Mouse (Mus musculus) C2C12 (cell line): Measurements from ENCODE around the gene Fcer1g. TPM values are rescaled to one million over a fixed set of nuclear protein-coding genes. Genes with fewer than 3 reads are reported as not detected.
A peak's percentile ranks its signal among the peaks of the same experiment; 100 is the strongest.

Experiments
- H3K27me3 ChIP-seq: one replicate; pipeline ENCODE4 v1.6.1; 2011; ENCODE audit not compliant: control insufficient read depth, insufficient read depth, insufficient read length
- H3K36me3 ChIP-seq: one replicate; pipeline ENCODE4 v1.6.1; 2011; ENCODE audit not compliant: control insufficient read depth, insufficient read depth
- H3K4me3 ChIP-seq: one replicate; pipeline ENCODE4 v1.5.1; 2011; ENCODE audit warnings: mild to moderate bottlenecking, control low read depth; ENCODE audit not compliant: poor library complexity, insufficient read depth, severe bottlenecking
- H3K79me2 ChIP-seq: one replicate; pipeline ENCODE4 v1.6.1; 2011; ENCODE audit not compliant: control insufficient read depth, insufficient read depth
- H3K79me3 ChIP-seq: one replicate; pipeline ENCODE4 v1.6.1; 2011; ENCODE audit warnings: low read depth, control low read depth
- H3ac ChIP-seq: one replicate; pipeline ENCODE3; 2011; ENCODE audit warnings: low read depth; ENCODE audit not compliant: control insufficient read depth, insufficient read length
- CEBPB ChIP-seq: IDR thresholded peaks from one replicate; pipeline ENCODE4 v1.6.1; 2011; ENCODE audit warnings: low read depth, mild to moderate bottlenecking, control low read depth, moderate library complexity
- CTCF ChIP-seq: IDR thresholded peaks from one replicate; pipeline ENCODE4 v1.5.1; 2011; ENCODE audit not compliant: control insufficient read depth, insufficient read depth, insufficient read length
- FOSL1 ChIP-seq: IDR thresholded peaks from one replicate; pipeline ENCODE4 v1.8.0; 2011; ENCODE audit warnings: mild to moderate bottlenecking, low read length; ENCODE audit not compliant: poor library complexity, insufficient read depth, severe bottlenecking
- MAX ChIP-seq: IDR thresholded peaks from one replicate; pipeline ENCODE4 v1.6.1; 2011; ENCODE audit warnings: mild to moderate bottlenecking, control low read depth
- MYOD1 ChIP-seq: IDR thresholded peaks from one replicate; pipeline ENCODE4 v1.6.1; 2011; ENCODE audit warnings: low read depth; ENCODE audit not compliant: control insufficient read depth, insufficient read length
- MYOG ChIP-seq: IDR thresholded peaks from one replicate; pipeline ENCODE4 v1.6.1; 2011; ENCODE audit not compliant: control insufficient read depth, insufficient read length; ENCODE audit errors: extremely low read depth
- USF1 ChIP-seq: IDR thresholded peaks from one replicate; pipeline ENCODE4 v1.6.1; 2011; ENCODE audit warnings: low read depth, mild to moderate bottlenecking, control low read depth, moderate library complexity
- polyA plus RNA-seq: library from polyadenylated mRNA; unstranded; fragments of >200 nt; fragmentation: generic; extraction: Trizol; gene quantifications from one replicate; pipeline ENCODE4 v1.2.1, GENCODE M21; 2012; ENCODE audit warnings: missing spikeins

The Fcer1g gene
- polyA plus RNA-seq, 1 experiment = not detected

- no peak overlapping the region for H3K4me3 ChIP-seq
- H3K79me2 ChIP-seq = peaks cover 3% of the 10 kb centered on the region
- TF ChIP-seq MYOG = no peak
- no peak for TF ChIP-seq FOSL1
- peaks cover 33% of the 10 kb centered on the region for H3K36me3 ChIP-seq
- H3ac ChIP-seq = no peak overlapping the region
- no peaks in the 10 kb centered on the region for H3K79me3 ChIP-seq
- no peaks in the 10 kb centered on the region for H3K27me3 ChIP-seq
Measured at GRCm38 (mm10) chr1:171276110-171276748, 42.1 kb upstream of the Fcer1g start.

GRCm38 (mm10) chr1:171275144-171275734 is 41.1 kb upstream of the Fcer1g start:
- peaks cover 13% of the 10 kb centered on the region for H3K79me2 ChIP-seq
- TF ChIP-seq MYOD1 (no peak), CEBPB (no peak), USF1 (no peak), MAX (no peak), CTCF (no peak), FOSL1 (no peak), MYOG (no peak)

GRCm38 (mm10) chr1:171274171-171274570 is 40.0 kb upstream of the Fcer1g start:
- TF ChIP-seq CEBPB (no peak), USF1 (no peak), MYOG (no peak), FOSL1 (no peak)
- Histone ChIP-seq H3K27me3 (no peaks in the 10 kb centered on the region), H3K4me3 (no peak overlapping the region), H3K36me3 (peaks cover 33% of the 10 kb centered on the region), H3ac (no peak overlapping the region), H3K79me2 (peaks cover 14% of the 10 kb centered on the region), H3K79me3 (no peaks in the 10 kb centered on the region)

More at GRCm38 (mm10) chr1:171275144-171275734, 41.1 kb upstream of the Fcer1g start:
- Histone ChIP-seq H3K79me3 (no peaks in the 10 kb centered on the region), H3ac (no peak overlapping the region), H3K36me3 (peaks cover 33% of the 10 kb centered on the region), H3K4me3 (no peak overlapping the region), H3K27me3 (no peaks in the 10 kb centered on the region)

- peaks cover 14% of the 10 kb centered on the region for H3K79me2 ChIP-seq
- H3K27me3 ChIP-seq = no peaks in the 10 kb centered on the region
- H3K36me3 ChIP-seq = peaks cover 27% of the 10 kb centered on the region
- no peak overlapping the region for H3ac ChIP-seq
- TF ChIP-seq CTCF (no peak), MYOG (no peak), CEBPB (no peak), MAX (no peak), FOSL1 (no peak), USF1 (no peak), MYOD1 (no peak)
- no peaks in the 10 kb centered on the region for H3K79me3 ChIP-seq
- H3K4me3 ChIP-seq = no peak overlapping the region
Measured at GRCm38 (mm10) chr1:171272086-171272485, 37.9 kb upstream of the Fcer1g start.

GRCm38 (mm10) chr1:171271622-171272021 is 37.5 kb upstream of the Fcer1g start:
- no peak for TF ChIP-seq MYOG
- TF ChIP-seq FOSL1 = no peak
- no peak for TF ChIP-seq CTCF
- no peak for TF ChIP-seq MAX
- no peak for TF ChIP-seq USF1
- no peak for TF ChIP-seq CEBPB
- no peak for TF ChIP-seq MYOD1
- Histone ChIP-seq H3K4me3 (no peak overlapping the region), H3K36me3 (peaks cover 24% of the 10 kb centered on the region)

GRCm38 (mm10) chr1:171271196-171271595 is 37.0 kb upstream of the Fcer1g start:
- TF ChIP-seq MAX = no peak
- TF ChIP-seq CEBPB = no peak
- no peak for TF ChIP-seq CTCF
- no peak for TF ChIP-seq MYOG
- no peak for TF ChIP-seq MYOD1
- TF ChIP-seq USF1 = no peak
- TF ChIP-seq FOSL1 = no peak
- Histone ChIP-seq H3ac (no peak overlapping the region), H3K36me3 (peaks cover 20% of the 10 kb centered on the region), H3K4me3 (peak overlapping the region; percentile 98), H3K79me3 (no peaks in the 10 kb centered on the region), H3K27me3 (no peaks in the 10 kb centered on the region), H3K79me2 (peaks cover 14% of the 10 kb centered on the region)

More at GRCm38 (mm10) chr1:171271622-171272021, 37.5 kb upstream of the Fcer1g start:
- H3K79me2 ChIP-seq = peaks cover 14% of the 10 kb centered on the region
- no peak overlapping the region for H3ac ChIP-seq
- H3K27me3 ChIP-seq = no peaks in the 10 kb centered on the region
- H3K79me3 ChIP-seq = no peaks in the 10 kb centered on the region
